Mouse (Mus musculus): ENCODE measurements around the gene Sf3b4. TPM values are rescaled to one million over a fixed set of nuclear protein-coding genes. Genes with fewer than 3 reads are reported as not detected.

Sf3b4 gene
- polyA plus RNA-seq, 1 experiment from 2014 or later = 146 TPM

- Histone ChIP-seq H3K4me1 (replicated peaks) (peaks cover 41% of the 10 kb centered on the region), H3K27ac (replicated peaks) (no peak overlapping the region), H3K36me3 (peaks cover 37% of the 10 kb centered on the region), H3K4me3 (no peak overlapping the region), H3K9ac (no peak overlapping the region), H3K27me3 (no peaks in the 10 kb centered on the region), H3K9me3 (no peaks in the 10 kb centered on the region), H3K4me2 (no peak overlapping the region)
- 87% methylated on average over 2 of the region's 2 CpGs for WGBS
- no peak for ATAC-seq (ENCODE audit: low FRiP score, low read depth)
Observed at GRCm38 (mm10) chr3:96178902-96179301, 6.8 kb downstream of the Sf3b4 start.

- Histone ChIP-seq H3K4me2 (no peak overlapping the region), H3K36me3 (peaks cover 34% of the 10 kb centered on the region), H3K27ac (replicated peaks) (no peak overlapping the region), H3K9ac (no peak overlapping the region), H3K9me3 (no peaks in the 10 kb centered on the region), H3K27me3 (no peaks in the 10 kb centered on the region), H3K4me3 (no peak overlapping the region), H3K4me1 (replicated peaks) (peaks cover 34% of the 10 kb centered on the region)
- ATAC-seq (ENCODE audit: low FRiP score, low read depth) = no peak
- WGBS = 59% methylated on average over 4 of the region's 4 CpGs
Observed at GRCm38 (mm10) chr3:96179531-96179930, 7.4 kb downstream of the Sf3b4 start.

- H3K27me3 ChIP-seq = no peaks in the 10 kb centered on the region
- H3K9me3 ChIP-seq = no peaks in the 10 kb centered on the region
- ATAC-seq (ENCODE audit: low FRiP score, low read depth) = peak; percentile 74
- WGBS = under 1% methylated on average over 14 of the region's 23 CpGs
- H3K36me3 ChIP-seq = peaks cover 35% of the 10 kb centered on the region
- H3K9ac ChIP-seq = peak within 1 kb of the TSS; percentile 85
- H3K4me3 ChIP-seq = peak within 1 kb of the TSS; percentile 83
- peak within 1 kb of the TSS; percentile 95 for H3K27ac ChIP-seq (replicated peaks)
- H3K4me1 ChIP-seq (replicated peaks) = peaks cover 38% of the 10 kb centered on the region
- H3K4me2 ChIP-seq = peak within 1 kb of the TSS; percentile 60
Observed at GRCm38 (mm10) chr3:96180727-96181477, 8.8 kb downstream of the Sf3b4 start, which contains the start of gene Sv2a. Sv2a (plus strand) TSS chr3:96181151.

- Histone ChIP-seq H3K9ac (peak overlapping the region; percentile 85), H3K4me1 (replicated peaks) (peaks cover 38% of the 10 kb centered on the region), H3K36me3 (peaks cover 27% of the 10 kb centered on the region), H3K27me3 (no peaks in the 10 kb centered on the region), H3K27ac (replicated peaks) (peak overlapping the region; percentile 95), H3K4me3 (peak overlapping the region; percentile 83), H3K4me2 (peak overlapping the region; percentile 60), H3K9me3 (no peaks in the 10 kb centered on the region)
- ATAC-seq (ENCODE audit: low FRiP score, low read depth) = peak; percentile 74
- 21% methylated on average over 12 of the region's 12 CpGs for WGBS
Observed at GRCm38 (mm10) chr3:96181510-96182381, 9.6 kb downstream of the Sf3b4 start.

GRCm38 (mm10) chr3:96182382-96182776 is 10.2 kb downstream of the Sf3b4 start:
- Histone ChIP-seq H3K36me3 (peaks cover 24% of the 10 kb centered on the region), H3K4me2 (peak overlapping the region; percentile 60), H3K27ac (replicated peaks) (peak overlapping the region; percentile 95), H3K9ac (peak overlapping the region; percentile 85), H3K27me3 (no peaks in the 10 kb centered on the region), H3K4me1 (replicated peaks) (peaks cover 38% of the 10 kb centered on the region), H3K4me3 (peak overlapping the region; percentile 83), H3K9me3 (no peaks in the 10 kb centered on the region)
- ATAC-seq (ENCODE audit: low FRiP score, low read depth) = no peak
- 39% methylated on average over 4 of the region's 4 CpGs for WGBS

- Histone ChIP-seq H3K4me3 (no peak overlapping the region), H3K9ac (no peak overlapping the region), H3K4me2 (no peak overlapping the region), H3K27me3 (no peaks in the 10 kb centered on the region), H3K4me1 (replicated peaks) (peaks cover 12% of the 10 kb centered on the region), H3K36me3 (peaks cover 62% of the 10 kb centered on the region), H3K27ac (replicated peaks) (no peak overlapping the region), H3K9me3 (no peaks in the 10 kb centered on the region)
- no peak for ATAC-seq (ENCODE audit: low FRiP score, low read depth)
- 67% methylated on average over 12 of the region's 12 CpGs for WGBS
Observed at GRCm38 (mm10) chr3:96192977-96193376, 20.8 kb downstream of the Sf3b4 start.

GRCm38 (mm10) chr3:96194966-96195365 is 22.8 kb downstream of the Sf3b4 start:
- peaks cover 48% of the 10 kb centered on the region for H3K36me3 ChIP-seq
- no peak for ATAC-seq (ENCODE audit: low FRiP score, low read depth)
- no peak overlapping the region for H3K9ac ChIP-seq
- no peak overlapping the region for H3K4me3 ChIP-seq
- H3K27ac ChIP-seq (replicated peaks) = no peak overlapping the region
- peaks cover 16% of the 10 kb centered on the region for H3K4me1 ChIP-seq (replicated peaks)
- H3K9me3 ChIP-seq = no peaks in the 10 kb centered on the region
- peaks cover 3% of the 10 kb centered on the region; the same call in 1 of the 2 replicates for H3K27me3 ChIP-seq
- no peak overlapping the region for H3K4me2 ChIP-seq
- WGBS = 89% methylated on average over 10 of the region's 10 CpGs

- Histone ChIP-seq H3K27me3 (peaks cover 3% of the 10 kb centered on the region; the same call in 1 of the 2 replicates), H3K9me3 (no peaks in the 10 kb centered on the region), H3K4me1 (replicated peaks) (peaks cover 16% of the 10 kb centered on the region), H3K27ac (replicated peaks) (peak overlapping the region; percentile 95; the same call in 1 of the 2 replicates), H3K4me2 (peak overlapping the region; percentile 96), H3K36me3 (peaks cover 40% of the 10 kb centered on the region), H3K4me3 (no peak overlapping the region), H3K9ac (peak overlapping the region; percentile 83; the same call in 1 of the 2 replicates)
- ATAC-seq (ENCODE audit: low FRiP score, low read depth) = no peak
- WGBS = 94% methylated on average over 11 of the region's 11 CpGs
Observed at GRCm38 (mm10) chr3:96195616-96196313, 23.6 kb downstream of the Sf3b4 start.

- Histone ChIP-seq H3K27me3 (peaks cover 3% of the 10 kb centered on the region; the same call in 1 of the 2 replicates), H3K4me1 (replicated peaks) (peaks cover 16% of the 10 kb centered on the region), H3K9ac (peak overlapping the region; percentile 83), H3K4me2 (peak overlapping the region; percentile 96), H3K36me3 (peaks cover 31% of the 10 kb centered on the region), H3K27ac (replicated peaks) (peak overlapping the region; percentile 95), H3K4me3 (peak overlapping the region; percentile 62), H3K9me3 (no peaks in the 10 kb centered on the region)
- peak; percentile 52 for ATAC-seq (ENCODE audit: low FRiP score, low read depth)
- WGBS = 17% methylated on average over 27 of the region's 27 CpGs
Observed at GRCm38 (mm10) chr3:96196437-96197128, 24.5 kb downstream of the Sf3b4 start.

- Histone ChIP-seq H3K27ac (replicated peaks) (peak overlapping the region; percentile 95), H3K4me3 (peak overlapping the region; percentile 62), H3K36me3 (peaks cover 25% of the 10 kb centered on the region), H3K4me2 (peak overlapping the region; percentile 96), H3K9ac (peak overlapping the region; percentile 83), H3K4me1 (replicated peaks) (peaks cover 16% of the 10 kb centered on the region), H3K27me3 (peaks cover 3% of the 10 kb centered on the region; the same call in 1 of the 2 replicates), H3K9me3 (no peaks in the 10 kb centered on the region)
- ATAC-seq (ENCODE audit: low FRiP score, low read depth) = peak; percentile 94
- WGBS = under 1% methylated on average over 50 of the region's 50 CpGs
Observed at GRCm38 (mm10) chr3:96197129-96197749, 25.1 kb downstream of the Sf3b4 start.
